Comparison of ENCODE assay signal across 23 mouse cellular contexts in the genomic region with DNA sequence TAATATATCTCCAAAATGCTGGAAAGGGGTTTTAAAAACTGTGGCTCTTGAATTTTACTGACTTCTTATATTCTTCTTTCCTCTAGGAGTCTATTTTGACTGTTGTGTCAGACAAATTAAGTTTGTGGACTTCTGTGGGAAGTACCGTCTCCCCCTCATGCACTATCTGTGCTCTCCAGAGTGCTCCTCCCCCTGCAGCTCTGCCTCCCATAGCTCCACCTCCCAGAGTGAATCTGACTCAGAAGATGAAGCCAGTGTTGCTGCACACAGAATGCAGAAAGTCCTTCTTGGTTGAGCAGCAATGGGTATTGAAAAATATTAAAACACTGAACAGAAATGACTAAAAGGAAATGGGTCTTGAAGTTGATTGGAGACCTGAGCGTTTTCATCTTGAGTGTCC. TPM values are rescaled to one million over a fixed set of nuclear protein-coding genes. Genes with fewer than 3 reads are reported as not detected.
A peak's percentile ranks its signal among the peaks of the same experiment; 100 is the strongest.
DNase-seq lines count a peak whose midpoint lies in the region; ATAC-seq and TF ChIP-seq lines count a peak whose summit lies in the region.
"Had no signal": no experiment of that assay in that cellular context is flagged by ENCODE, and none has a peak within 500 bp of the region (broad histone marks: within the 10 kb centered on the region; RNA-seq: fewer than 3 reads in every experiment).

No protein-coding gene starts in this region.

- H3K9ac ChIP-seq in liver, embryonic 12.5 days, result no peak overlapping the region
- no peak overlapping the region for H3K9ac ChIP-seq in forebrain, postnatal 0 days
- H3K9ac ChIP-seq: embryonic facial prominence, embryonic 12.5 days; forebrain, embryonic 15.5 days; heart, embryonic 13.5 days; hindbrain, embryonic 13.5 days had no signal

- no peaks in the 10 kb centered on the region for H3K9me3 ChIP-seq in liver, embryonic 12.5 days (replicated peaks)
- H3K9me3 ChIP-seq in forebrain, postnatal 0 days (ENCODE audit: low read length), result no peaks in the 10 kb centered on the region
- H3K9me3 ChIP-seq: embryonic facial prominence, embryonic 12.5 days; forebrain, embryonic 15.5 days; heart, embryonic 13.5 days; hindbrain, embryonic 13.5 days had no signal

- H3K4me2 ChIP-seq in liver, embryonic 12.5 days, result no peak overlapping the region
- no peak overlapping the region for H3K4me2 ChIP-seq in forebrain, postnatal 0 days (ENCODE audit: low read depth)
- H3K4me2 ChIP-seq: embryonic facial prominence, embryonic 12.5 days; forebrain, embryonic 15.5 days; heart, embryonic 13.5 days; hindbrain, embryonic 13.5 days had no signal

- no peak overlapping the region for H3K27ac ChIP-seq in liver, embryonic 12.5 days
- H3K27ac ChIP-seq in forebrain, postnatal 0 days (ENCODE audit: low read depth, low read length), result no peak overlapping the region
- H3K27ac ChIP-seq: embryonic facial prominence, embryonic 12.5 days; forebrain, embryonic 15.5 days; gastrocnemius, adult 2 months; heart, embryonic 13.5 days; hindbrain, embryonic 13.5 days; hindbrain, postnatal 0 days had no signal

- WGBS in liver, embryonic 12.5 days (ENCODE audit: insufficient replicate concordance), result 49% methylated on average over 2 of the region's 2 CpGs
- WGBS in forebrain, postnatal 0 days, result 86% methylated on average over 2 of the region's 2 CpGs

- no peaks in the 10 kb centered on the region for H3K27me3 ChIP-seq in liver, embryonic 12.5 days (replicated peaks)
- no peaks in the 10 kb centered on the region for H3K27me3 ChIP-seq in forebrain, postnatal 0 days (ENCODE audit: insufficient read depth, low read length)
- H3K27me3 ChIP-seq: embryonic facial prominence, embryonic 12.5 days; forebrain, embryonic 15.5 days; heart, embryonic 13.5 days; hindbrain, embryonic 13.5 days; Patski had no signal

- no peak overlapping the region for H3K4me3 ChIP-seq in liver, embryonic 12.5 days
- H3K4me3 ChIP-seq in forebrain, postnatal 0 days (ENCODE audit: low read depth, low read length), result no peak overlapping the region
- H3K4me3 ChIP-seq: embryonic facial prominence, embryonic 12.5 days; forebrain, embryonic 15.5 days; gastrocnemius, adult 2 months; heart, embryonic 13.5 days; hindbrain, embryonic 13.5 days had no signal

- H3K36me3 ChIP-seq in liver, embryonic 12.5 days, result peaks cover 72% of the 10 kb centered on the region
- peaks cover 51% of the 10 kb centered on the region for H3K36me3 ChIP-seq in forebrain, postnatal 0 days (ENCODE audit: insufficient read depth)

- ATAC-seq in liver, embryonic 12.5 days, result no peak
- ATAC-seq in forebrain, postnatal 0 days, result no peak
- ATAC-seq: forebrain, embryonic 15.5 days; hindbrain, postnatal 0 days; Patski had no signal

- peaks cover 18% of the 10 kb centered on the region; the same call in 1 of the 2 replicates for H3K4me1 ChIP-seq in liver, embryonic 12.5 days
- H3K4me1 ChIP-seq in forebrain, postnatal 0 days (ENCODE audit: insufficient read depth), result no peaks in the 10 kb centered on the region
- H3K4me1 ChIP-seq: embryonic facial prominence, embryonic 12.5 days; forebrain, embryonic 15.5 days had no signal

- TF ChIP-seq CTCF in forebrain, postnatal 0 days (IDR thresholded peaks at IDR 0.05; ENCODE audit: low read depth), result no peak

- peak; percentile 70 for DNase-seq in adrenal gland, adult 2 months
- DNase-seq in adrenal gland, postnatal 4 days (ENCODE audit: low spot score in 2 of 2), result no peak
- peak; percentile 7 for DNase-seq in liver
- DNase-seq in brain, adult 2 months (ENCODE audit: low read depth, low spot score), result peak; percentile 70
- DNase-seq in right cerebral cortex, postnatal 36 days (ENCODE audit: low spot score in 2 of 2), result no peak
- DNase-seq in forebrain, postnatal 0 days, result no peak
- no peak for DNase-seq in kidney, adult 11 months
- DNase-seq: cerebellum, adult 11 months; cerebellum, adult 9-10 months; cerebellum, postnatal 25 days; gastrocnemius, adult 2 months; gastrocnemius, postnatal 25 days; heart, postnatal 4 days; kidney, adult 8-10 months had no signal

RNA-seq across cellular contexts. Expression of gene Lrrc58, which starts 13.0 kb away (rescaled TPM):
- total RNA-seq in adrenal gland, adult 2 months (2021), result 100 to 1,000 TPM; 134 to 204 TPM
- 29.0 and 30.5 TPM in 2 replicates for polyA plus RNA-seq in adrenal gland, adult 2 months (2012; rRNA removed)
- 100 to 1,000 TPM; 180 to 183 TPM for total RNA-seq in adrenal gland, postnatal 4 days (2021)
- polyA plus RNA-seq in liver, embryonic 12.5 days (2016; fragmentation: Nextera tagmentation; extraction: Ambion mirVana), result 22.0 and 22.2 TPM in 2 replicates
- 66.5 and 97.5 TPM in 2 replicates for total RNA-seq in forebrain, postnatal 0 days (2014; rRNA removed)
- 28.3 and 43.7 TPM in 2 replicates for polyA plus RNA-seq in forebrain, postnatal 0 days (2015; fragmentation: Nextera tagmentation; extraction: Ambion mirVana)

RNA-seq across cellular contexts. Expression of gene Gm36028, which starts 20.2 kb away (rescaled TPM):
- total RNA-seq in adrenal gland, adult 2 months (2021), result under 1 TPM in 1 of 2 experiments, not detected in 1; 0.69 TPM
- 0.24 TPM in 1 of 2 replicates, not detected in the other for polyA plus RNA-seq in adrenal gland, adult 2 months (2012; rRNA removed)
- total RNA-seq in adrenal gland, postnatal 4 days (2021), result under 1 TPM; 0.25 to 0.28 TPM
- not detected in 2 replicates for polyA plus RNA-seq in liver, embryonic 12.5 days (2016; fragmentation: Nextera tagmentation; extraction: Ambion mirVana)
- total RNA-seq in forebrain, postnatal 0 days (2014; rRNA removed), result not detected in 2 replicates
- 0.21 and 0.28 TPM in 2 replicates for polyA plus RNA-seq in forebrain, postnatal 0 days (2015; fragmentation: Nextera tagmentation; extraction: Ambion mirVana)
- total RNA-seq: gastrocnemius, adult 2 months; gastrocnemius, postnatal 25 days; granulocyte monocyte progenitor cell, adult 5-6 weeks; hindbrain, postnatal 0 days had no signal
- polyA plus RNA-seq: hindbrain, embryonic 13.5 days; intestine, embryonic 14.5 days had no signal

RNA-seq across cellular contexts. Expression of gene Gpr156, which starts 35.1 kb away (rescaled TPM):
- under 1 TPM in 1 of 2 experiments, not detected in 1; 0.07 TPM for total RNA-seq in adrenal gland, adult 2 months (2021)
- 0.04 TPM in 2 replicates for polyA plus RNA-seq in adrenal gland, adult 2 months (2012; rRNA removed)
- 1 to 10 TPM; 1.2 to 1.5 TPM for total RNA-seq in adrenal gland, postnatal 4 days (2021)
- 0.07 TPM in 1 of 2 replicates, not detected in the other for polyA plus RNA-seq in liver, embryonic 12.5 days (2016; fragmentation: Nextera tagmentation; extraction: Ambion mirVana)
- total RNA-seq in forebrain, postnatal 0 days (2014; rRNA removed), result 2.8 and 3.3 TPM in 2 replicates
- polyA plus RNA-seq in forebrain, postnatal 0 days (2015; fragmentation: Nextera tagmentation; extraction: Ambion mirVana), result 1.5 and 2.3 TPM in 2 replicates
- total RNA-seq: gastrocnemius, adult 2 months; granulocyte monocyte progenitor cell, adult 5-6 weeks had no signal

Comparison
In these comparisons a context has a peak if more than half of its experiments do, and no peak if none do; other contexts are left out.
1. DNase-seq: peak in adrenal gland, adult 2 months (single experiment), liver (single experiment) and brain, adult 2 months (single experiment); none in adrenal gland, postnatal 4 days (0 of 2), right cerebral cortex, postnatal 36 days (0 of 2), forebrain, postnatal 0 days (single experiment) and kidney, adult 11 months (single experiment).